Mouse (Mus musculus) cerebellum, adult 2 months (tissue): ENCODE measurements around the gene Il17ra.

ENCODE experiments used
- CTCF ChIP-seq: fragments of 200-500 bp; IDR thresholded peaks from 2 replicates; pipeline ENCODE4 v1.5.1; 2011; ENCODE audit warnings: low read depth, mild to moderate bottlenecking, control low read depth, low read length, moderate library complexity, borderline replicate concordance; ENCODE audit not compliant: insufficient read depth
- POLR2A ChIP-seq: fragments of 200-500 bp; IDR thresholded peaks from 2 replicates; pipeline ENCODE4 v1.6.1; 2011; ENCODE audit warnings: low read length, control low read depth, borderline replicate concordance; ENCODE audit not compliant: insufficient read depth

DNA sequence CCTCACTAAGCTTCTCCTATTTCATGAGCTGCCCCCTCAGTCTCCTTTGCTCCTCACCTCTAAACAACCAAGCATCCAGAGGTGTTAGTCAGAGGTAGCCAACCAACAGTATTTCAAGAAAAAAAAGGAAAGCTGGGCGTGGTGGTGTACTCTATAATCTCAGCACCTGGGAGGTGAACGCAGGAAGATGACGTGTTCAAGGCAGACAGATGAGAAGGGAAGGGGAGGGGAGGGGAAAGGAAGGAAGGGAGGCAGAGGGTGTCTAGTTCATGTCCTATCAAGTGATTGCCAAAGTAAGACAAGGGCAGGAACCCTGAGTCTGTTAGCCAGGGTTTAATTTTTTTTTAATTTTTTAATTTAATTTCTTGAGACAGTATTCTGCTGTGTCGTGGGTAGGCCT lies 45.6 kb downstream of the Il17ra start:
- TF ChIP-seq CTCF (no peak), POLR2A (no peak)
